Mouse (Mus musculus): ENCODE data around the gene Cul1. TPM values are rescaled to one million over a fixed set of nuclear protein-coding genes. Genes with fewer than 3 reads are reported as not detected.
"Not testable (repeated sequence)": the region's sequence is repeated elsewhere in the genome, so short reads cannot be mapped to it uniquely, and the experiment has no call there.

The Cul1 gene
- polyA plus RNA-seq, 2 experiments: 104 to 125 TPM

DNA sequence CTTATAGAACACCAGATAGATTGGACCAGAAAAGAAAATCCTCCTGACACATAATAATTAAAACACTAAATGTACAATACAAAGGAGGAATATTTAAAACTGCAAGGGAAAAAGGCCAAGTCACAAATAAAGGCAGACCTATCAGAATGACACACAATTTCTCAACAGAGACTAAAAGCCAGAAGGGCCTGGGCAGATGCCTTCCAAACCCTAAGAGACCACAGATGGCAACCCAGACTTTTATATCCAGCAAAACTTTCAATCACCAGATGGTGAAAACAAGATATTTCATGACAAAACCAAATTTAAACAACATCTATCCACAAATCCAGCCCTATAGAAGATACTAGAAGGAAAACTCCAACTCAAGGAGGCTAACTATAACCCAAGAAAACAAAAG is 33.0 kb upstream of the Cul1 start:
- no peaks in the 10 kb centered on the region for H3K4me1 ChIP-seq (ENCODE audit: control insufficient read depth, insufficient read depth, low read length)
- H3K4me2 ChIP-seq (replicated peaks; ENCODE audit: low read depth, low read length, severe bottlenecking): no peak overlapping the region
- no peak overlapping the region for H3K27ac ChIP-seq (replicated peaks; ENCODE audit: low read depth, low read length)
- no peaks in the 10 kb centered on the region for H3K36me3 ChIP-seq (ENCODE audit: control insufficient read depth, insufficient read depth, low read length)
- no peak overlapping the region for H3K9ac ChIP-seq (ENCODE audit: low read depth, low read length, severe bottlenecking)
- no peak overlapping the region for H3K4me3 ChIP-seq (replicated peaks; ENCODE audit: low read length)
- no peak for ATAC-seq (ENCODE audit: low FRiP score, low read depth)
- H3K9me3 ChIP-seq (ENCODE audit: control insufficient read depth, low read length): no peaks in the 10 kb centered on the region
- TF ChIP-seq POLR2A (IDR thresholded peaks at IDR 0.05; ENCODE audit: borderline replicate concordance, extremely low read depth, insufficient read depth, insufficient read length): no peak
- no peak for DNase-seq (ENCODE audit: low spot score)
- no peaks in the 10 kb centered on the region for H3K27me3 ChIP-seq (ENCODE audit: control insufficient read depth, insufficient read depth, low read length)

DNA sequence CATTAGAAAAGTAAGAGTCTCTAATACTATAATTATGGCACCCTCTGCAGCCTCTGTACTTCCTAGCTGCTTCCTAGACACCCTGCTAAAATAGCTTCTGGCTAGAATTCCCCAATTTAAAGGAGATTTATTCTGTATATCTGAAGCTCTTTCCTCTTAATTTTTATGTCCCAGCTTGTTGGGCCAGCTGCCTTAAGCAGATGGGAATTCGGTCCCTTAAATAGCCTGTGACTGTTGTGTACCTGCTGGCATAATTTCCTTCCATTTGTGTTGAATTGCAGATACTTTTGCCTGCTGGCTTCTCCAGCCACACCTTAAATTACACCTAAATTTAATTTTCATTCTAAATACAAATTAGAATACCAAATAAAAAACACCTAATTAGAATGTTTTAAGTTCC is 32.0 kb upstream of the Cul1 start:
- ATAC-seq (ENCODE audit: low FRiP score, low read depth): no peak
- Histone ChIP-seq H3K9ac (ENCODE audit: low read depth, low read length, severe bottlenecking) (no peak overlapping the region), H3K4me2 (replicated peaks; ENCODE audit: low read depth, low read length, severe bottlenecking) (no peak overlapping the region), H3K9me3 (ENCODE audit: control insufficient read depth, low read length) (no peaks in the 10 kb centered on the region), H3K4me1 (ENCODE audit: control insufficient read depth, insufficient read depth, low read length) (no peaks in the 10 kb centered on the region), H3K27ac (replicated peaks; ENCODE audit: low read depth, low read length) (no peak overlapping the region), H3K4me3 (replicated peaks; ENCODE audit: low read length) (no peak overlapping the region), H3K27me3 (ENCODE audit: control insufficient read depth, insufficient read depth, low read length) (no peaks in the 10 kb centered on the region), H3K36me3 (ENCODE audit: control insufficient read depth, insufficient read depth, low read length) (no peaks in the 10 kb centered on the region)
- TF ChIP-seq POLR2A (IDR thresholded peaks at IDR 0.05; ENCODE audit: borderline replicate concordance, extremely low read depth, insufficient read depth, insufficient read length): no peak
- 76% methylated on average over 1 of the region's 1 CpGs for WGBS
- DNase-seq (ENCODE audit: low spot score): no peak

DNA sequence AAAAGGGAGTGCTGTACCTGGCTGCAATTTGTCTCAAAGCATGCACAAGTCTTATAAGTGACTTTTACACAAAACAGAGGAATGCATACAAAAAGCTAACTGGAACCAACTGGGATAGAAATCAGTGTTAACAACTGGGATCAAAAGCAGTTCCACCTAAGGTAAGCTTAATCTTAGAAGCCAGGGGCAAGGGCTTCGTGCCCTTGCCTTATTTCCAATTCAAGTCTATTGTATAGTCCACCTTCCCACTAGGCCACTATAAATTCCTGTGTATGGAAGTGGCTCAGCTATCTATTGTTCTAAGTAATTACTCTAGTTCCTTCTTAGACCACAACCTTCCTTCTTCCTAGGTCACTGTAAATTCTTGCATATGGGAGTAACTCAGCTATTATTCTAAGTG is 27.1 kb upstream of the Cul1 start:
- H3K27me3 ChIP-seq (ENCODE audit: control insufficient read depth, insufficient read depth, low read length): no peaks in the 10 kb centered on the region
- H3K9ac ChIP-seq (ENCODE audit: low read depth, low read length, severe bottlenecking): no peak overlapping the region
- H3K4me3 ChIP-seq (replicated peaks; ENCODE audit: low read length): no peak overlapping the region
- 81% methylated on average over 1 of the region's 1 CpGs for WGBS
- no peaks in the 10 kb centered on the region for H3K4me1 ChIP-seq (ENCODE audit: control insufficient read depth, insufficient read depth, low read length)
- TF ChIP-seq POLR2A (IDR thresholded peaks at IDR 0.05; ENCODE audit: borderline replicate concordance, extremely low read depth, insufficient read depth, insufficient read length): no peak
- no peak for ATAC-seq (ENCODE audit: low FRiP score, low read depth)
- no peak overlapping the region for H3K4me2 ChIP-seq (replicated peaks; ENCODE audit: low read depth, low read length, severe bottlenecking)
- H3K27ac ChIP-seq (replicated peaks; ENCODE audit: low read depth, low read length): no peak overlapping the region
- H3K9me3 ChIP-seq (ENCODE audit: control insufficient read depth, low read length): no peaks in the 10 kb centered on the region
- DNase-seq (ENCODE audit: low spot score): no peak
- no peaks in the 10 kb centered on the region for H3K36me3 ChIP-seq (ENCODE audit: control insufficient read depth, insufficient read depth, low read length)

GRCm38 (mm10) chr6:47426556-47426955 is 26.6 kb upstream of the Cul1 start:
- H3K4me2 ChIP-seq (replicated peaks; ENCODE audit: low read depth, low read length, severe bottlenecking); H3K4me3 ChIP-seq (replicated peaks; ENCODE audit: low read length); H3K9ac ChIP-seq (ENCODE audit: low read depth, low read length, severe bottlenecking); ATAC-seq (ENCODE audit: low FRiP score, low read depth); H3K9me3 ChIP-seq (ENCODE audit: control insufficient read depth, low read length); H3K4me1 ChIP-seq (ENCODE audit: control insufficient read depth, insufficient read depth, low read length); H3K36me3 ChIP-seq (ENCODE audit: control insufficient read depth, insufficient read depth, low read length); H3K27me3 ChIP-seq (ENCODE audit: control insufficient read depth, insufficient read depth, low read length); DNase-seq (ENCODE audit: low spot score); H3K27ac ChIP-seq (replicated peaks; ENCODE audit: low read depth, low read length): not testable (repeated sequence)
- 86% methylated on average over 4 of the region's 4 CpGs for WGBS

GRCm38 (mm10) chr6:47432795-47433194 is 20.4 kb upstream of the Cul1 start:
- DNase-seq (ENCODE audit: low spot score); H3K27ac ChIP-seq (replicated peaks; ENCODE audit: low read depth, low read length); H3K36me3 ChIP-seq (ENCODE audit: control insufficient read depth, insufficient read depth, low read length); H3K9ac ChIP-seq (ENCODE audit: low read depth, low read length, severe bottlenecking); H3K27me3 ChIP-seq (ENCODE audit: control insufficient read depth, insufficient read depth, low read length); H3K4me2 ChIP-seq (replicated peaks; ENCODE audit: low read depth, low read length, severe bottlenecking); ATAC-seq (ENCODE audit: low FRiP score, low read depth); H3K4me3 ChIP-seq (replicated peaks; ENCODE audit: low read length); H3K4me1 ChIP-seq (ENCODE audit: control insufficient read depth, insufficient read depth, low read length); H3K9me3 ChIP-seq (ENCODE audit: control insufficient read depth, low read length): not testable (repeated sequence)
- WGBS: 96% methylated on average over 9 of the region's 12 CpGs

- no peaks in the 10 kb centered on the region for H3K27me3 ChIP-seq (ENCODE audit: control insufficient read depth, insufficient read depth, low read length)
- no peak for TF ChIP-seq POLR2A (IDR thresholded peaks at IDR 0.05; ENCODE audit: borderline replicate concordance, extremely low read depth, insufficient read depth, insufficient read length)
Measured at GRCm38 (mm10) chr6:47440080-47440479, 13.1 kb upstream of the Cul1 start.

More at GRCm38 (mm10) chr6:47440080-47440479, 13.1 kb upstream of the Cul1 start:
- Histone ChIP-seq H3K9me3 (ENCODE audit: control insufficient read depth, low read length) (no peaks in the 10 kb centered on the region), H3K4me2 (replicated peaks; ENCODE audit: low read depth, low read length, severe bottlenecking) (no peak overlapping the region), H3K4me3 (replicated peaks; ENCODE audit: low read length) (no peak overlapping the region), H3K9ac (ENCODE audit: low read depth, low read length, severe bottlenecking) (no peak overlapping the region), H3K36me3 (ENCODE audit: control insufficient read depth, insufficient read depth, low read length) (no peaks in the 10 kb centered on the region), H3K4me1 (ENCODE audit: control insufficient read depth, insufficient read depth, low read length) (no peaks in the 10 kb centered on the region), H3K27ac (replicated peaks; ENCODE audit: low read depth, low read length) (no peak overlapping the region)
- DNase-seq (ENCODE audit: low spot score) (no peak), ATAC-seq (ENCODE audit: low FRiP score, low read depth) (no peak)
- 68% methylated on average over 2 of the region's 2 CpGs for WGBS

Measured in limb, embryonic 14.5 days (tissue).